Mouse (Mus musculus): ENCODE data around the gene Kif14. TPM values are rescaled to one million over a fixed set of nuclear protein-coding genes. Genes with fewer than 3 reads are reported as not detected.

Kif14 gene
- polyA plus RNA-seq, 1 experiment from 2014 or later, result 4.5 TPM

DNA sequence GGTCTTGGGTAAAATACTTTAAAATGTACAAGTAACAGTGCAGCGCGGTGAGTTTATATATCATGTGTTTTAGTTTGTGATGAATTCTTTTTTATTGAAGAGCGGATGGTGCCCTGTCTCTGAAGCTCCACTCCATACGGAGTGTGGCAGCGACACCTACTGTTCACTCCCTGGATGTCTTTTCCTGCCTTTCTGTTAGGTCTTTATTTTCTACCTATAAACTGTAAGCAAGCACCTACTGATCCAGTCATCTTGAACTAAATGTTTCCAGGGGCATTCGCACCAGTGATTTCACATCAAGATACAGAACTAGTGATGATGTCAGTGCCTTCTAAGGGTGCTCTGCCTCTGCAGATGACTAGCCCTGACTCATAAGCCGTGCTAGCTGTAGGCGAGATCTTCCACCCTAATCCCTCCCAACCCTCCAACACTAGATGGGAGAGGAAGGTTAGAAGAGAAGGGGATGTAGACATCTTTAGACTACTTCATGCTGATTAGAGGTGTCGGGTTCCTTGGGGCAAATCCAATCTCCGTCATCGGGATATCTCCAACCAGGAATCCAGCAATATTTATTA, 55.3 kb downstream of the Kif14 start:
- H3K4me2 ChIP-seq (ENCODE audit: low read length), result no peak overlapping the region
- no peak overlapping the region for H3K4me3 ChIP-seq (ENCODE audit: control insufficient read depth in 1 of 2, insufficient read depth in 1 of 2, low read depth in 1 of 2, low read length in 2 of 2)
- H3K9me3 ChIP-seq (ENCODE audit: control insufficient read depth, low read length), result no peaks in the 10 kb centered on the region
- H3K27ac ChIP-seq (replicated peaks in 1 of 2; ENCODE audit: control insufficient read depth in 1 of 2, insufficient read depth in 1 of 2, low read depth in 2 of 2, low read length in 2 of 2), result no peak overlapping the region
- no peaks in the 10 kb centered on the region for H3K27me3 ChIP-seq (ENCODE audit: control insufficient read depth, insufficient read depth, low read length)
- peaks cover 24% of the 10 kb centered on the region for H3K36me3 ChIP-seq (ENCODE audit: control insufficient read depth, insufficient read depth, low read length)
- 73% methylated on average over 11 of the region's 11 CpGs for WGBS
- H3K4me1 ChIP-seq (ENCODE audit: control insufficient read depth in 2 of 2, insufficient read depth in 2 of 2, low read length in 2 of 2), result peaks cover 3 to 15% of the 10 kb centered on the region in 2 experiments
- H3K9ac ChIP-seq (ENCODE audit: low read length), result no peak overlapping the region
- ATAC-seq (ENCODE audit: insufficient number of reproducible peaks, insufficient read depth, low FRiP score, low read depth), result no peak

GRCm38 (mm10) chr1:136524917-136525316, 58.8 kb downstream of the Kif14 start:
- H3K4me2 ChIP-seq (ENCODE audit: low read length), result no peak overlapping the region
- no peaks in the 10 kb centered on the region for H3K27me3 ChIP-seq (ENCODE audit: control insufficient read depth, insufficient read depth, low read length)
- no peak overlapping the region for H3K4me3 ChIP-seq (ENCODE audit: control insufficient read depth in 1 of 2, insufficient read depth in 1 of 2, low read depth in 1 of 2, low read length in 2 of 2)
- no peak for ATAC-seq (ENCODE audit: insufficient number of reproducible peaks, insufficient read depth, low FRiP score, low read depth)
- H3K9ac ChIP-seq (ENCODE audit: low read length), result no peak overlapping the region
- H3K36me3 ChIP-seq (ENCODE audit: control insufficient read depth, insufficient read depth, low read length), result peaks cover 44% of the 10 kb centered on the region
- H3K4me1 ChIP-seq (ENCODE audit: control insufficient read depth in 2 of 2, insufficient read depth in 2 of 2, low read length in 2 of 2), result no peaks in the 10 kb centered on the region
- WGBS, result 36% methylated on average over 2 of the region's 2 CpGs
- H3K9me3 ChIP-seq (ENCODE audit: control insufficient read depth, low read length), result no peaks in the 10 kb centered on the region
- no peak overlapping the region for H3K27ac ChIP-seq (replicated peaks in 1 of 2; ENCODE audit: control insufficient read depth in 1 of 2, insufficient read depth in 1 of 2, low read depth in 2 of 2, low read length in 2 of 2)

DNA sequence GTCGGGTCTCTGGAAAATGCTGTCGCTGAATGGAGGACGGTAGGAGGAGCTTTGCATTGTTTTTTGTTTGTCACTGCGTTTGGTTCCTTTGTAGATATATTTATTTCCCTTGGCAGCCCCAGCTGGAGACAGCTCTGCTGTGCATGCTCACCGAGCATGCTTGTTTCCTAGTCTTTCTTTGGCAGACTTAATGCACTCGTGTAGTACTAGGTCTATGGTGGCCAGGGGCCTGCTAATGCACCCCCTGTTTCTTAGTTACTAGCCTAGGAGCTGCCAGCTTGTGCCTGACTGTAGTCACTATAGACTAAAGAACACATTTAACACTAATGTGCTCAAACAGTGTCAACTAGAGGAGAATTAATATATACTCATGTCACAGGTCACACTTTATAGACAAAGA, 59.7 kb downstream of the Kif14 start:
- Histone ChIP-seq H3K27me3 (ENCODE audit: control insufficient read depth, insufficient read depth, low read length) (no peaks in the 10 kb centered on the region), H3K4me2 (ENCODE audit: low read length) (no peak overlapping the region), H3K9me3 (ENCODE audit: control insufficient read depth, low read length) (no peaks in the 10 kb centered on the region), H3K27ac (replicated peaks in 1 of 2; ENCODE audit: control insufficient read depth in 1 of 2, insufficient read depth in 1 of 2, low read depth in 2 of 2, low read length in 2 of 2) (no peak overlapping the region), H3K4me1 (ENCODE audit: control insufficient read depth in 2 of 2, insufficient read depth in 2 of 2, low read length in 2 of 2) (no peaks in the 10 kb centered on the region), H3K4me3 (ENCODE audit: control insufficient read depth in 1 of 2, insufficient read depth in 1 of 2, low read depth in 1 of 2, low read length in 2 of 2) (no peak overlapping the region), H3K9ac (ENCODE audit: low read length) (no peak overlapping the region), H3K36me3 (ENCODE audit: control insufficient read depth, insufficient read depth, low read length) (peaks cover 48% of the 10 kb centered on the region)
- WGBS, result 87% methylated on average over 6 of the region's 6 CpGs
- ATAC-seq (ENCODE audit: insufficient number of reproducible peaks, insufficient read depth, low FRiP score, low read depth), result no peak

- ATAC-seq (ENCODE audit: insufficient number of reproducible peaks, insufficient read depth, low FRiP score, low read depth), result no peak
- no peak overlapping the region for H3K27ac ChIP-seq (replicated peaks in 1 of 2; ENCODE audit: control insufficient read depth in 1 of 2, insufficient read depth in 1 of 2, low read depth in 2 of 2, low read length in 2 of 2)
- no peak overlapping the region for H3K4me3 ChIP-seq (ENCODE audit: control insufficient read depth in 1 of 2, insufficient read depth in 1 of 2, low read depth in 1 of 2, low read length in 2 of 2)
- H3K9ac ChIP-seq (ENCODE audit: low read length), result no peak overlapping the region
- peaks cover 48% of the 10 kb centered on the region for H3K36me3 ChIP-seq (ENCODE audit: control insufficient read depth, insufficient read depth, low read length)
- 81% methylated on average over 16 of the region's 16 CpGs for WGBS
- no peaks in the 10 kb centered on the region for H3K27me3 ChIP-seq (ENCODE audit: control insufficient read depth, insufficient read depth, low read length)
- no peaks in the 10 kb centered on the region for H3K4me1 ChIP-seq (ENCODE audit: control insufficient read depth in 2 of 2, insufficient read depth in 2 of 2, low read length in 2 of 2)
- H3K4me2 ChIP-seq (ENCODE audit: low read length), result no peak overlapping the region
- no peaks in the 10 kb centered on the region for H3K9me3 ChIP-seq (ENCODE audit: control insufficient read depth, low read length)
Observed at GRCm38 (mm10) chr1:136527163-136527562, 61.0 kb downstream of the Kif14 start.

DNA sequence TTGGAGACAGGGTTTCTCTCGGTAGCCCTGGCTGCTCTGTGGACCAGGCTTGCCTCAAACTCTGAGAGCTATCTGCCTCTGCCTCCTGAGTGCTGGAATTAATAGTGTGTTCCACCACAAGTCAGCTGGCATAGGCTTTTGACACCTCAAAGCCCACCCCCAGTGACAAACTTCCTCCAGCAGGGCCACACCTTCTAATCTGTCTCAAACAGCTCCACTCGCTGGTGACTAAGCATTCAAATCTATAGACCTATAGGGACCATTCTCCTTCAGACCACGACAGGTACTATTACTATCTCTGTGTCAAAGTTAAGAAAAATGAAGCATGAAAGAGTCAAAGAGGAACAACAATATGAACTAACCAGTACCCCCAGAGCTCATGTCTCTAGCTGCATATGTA, 66.4 kb downstream of the Kif14 start:
- no peak overlapping the region for H3K9ac ChIP-seq (ENCODE audit: low read length)
- H3K27me3 ChIP-seq (ENCODE audit: control insufficient read depth, insufficient read depth, low read length), result no peaks in the 10 kb centered on the region
- H3K4me2 ChIP-seq (ENCODE audit: low read length), result no peak overlapping the region
- WGBS, result 81% methylated on average over 3 of the region's 3 CpGs
- H3K4me1 ChIP-seq (ENCODE audit: control insufficient read depth in 2 of 2, insufficient read depth in 2 of 2, low read length in 2 of 2), result no peaks in the 10 kb centered on the region
- H3K36me3 ChIP-seq (ENCODE audit: control insufficient read depth, insufficient read depth, low read length), result peaks cover 18% of the 10 kb centered on the region
- H3K9me3 ChIP-seq (ENCODE audit: control insufficient read depth, low read length), result peaks cover 3% of the 10 kb centered on the region; the same call in 1 of the 2 replicates
- no peak overlapping the region for H3K4me3 ChIP-seq (ENCODE audit: control insufficient read depth in 1 of 2, insufficient read depth in 1 of 2, low read depth in 1 of 2, low read length in 2 of 2)
- no peak overlapping the region for H3K27ac ChIP-seq (replicated peaks in 1 of 2; ENCODE audit: control insufficient read depth in 1 of 2, insufficient read depth in 1 of 2, low read depth in 2 of 2, low read length in 2 of 2)
- no peak for ATAC-seq (ENCODE audit: insufficient number of reproducible peaks, insufficient read depth, low FRiP score, low read depth)

- no peak for ATAC-seq (ENCODE audit: insufficient number of reproducible peaks, insufficient read depth, low FRiP score, low read depth)
- Histone ChIP-seq H3K4me2 (ENCODE audit: low read length) (no peak overlapping the region), H3K9ac (ENCODE audit: low read length) (no peak overlapping the region), H3K4me1 (ENCODE audit: control insufficient read depth in 2 of 2, insufficient read depth in 2 of 2, low read length in 2 of 2) (peaks cover 5 to 6% of the 10 kb centered on the region in 2 experiments; a peak in 2 of 4 replicates), H3K27ac (replicated peaks in 1 of 2; ENCODE audit: control insufficient read depth in 1 of 2, insufficient read depth in 1 of 2, low read depth in 2 of 2, low read length in 2 of 2) (no peak overlapping the region), H3K27me3 (ENCODE audit: control insufficient read depth, insufficient read depth, low read length) (no peaks in the 10 kb centered on the region), H3K9me3 (ENCODE audit: control insufficient read depth, low read length) (peaks cover 3% of the 10 kb centered on the region; the same call in 1 of the 2 replicates), H3K36me3 (ENCODE audit: control insufficient read depth, insufficient read depth, low read length) (no peaks in the 10 kb centered on the region), H3K4me3 (ENCODE audit: control insufficient read depth in 1 of 2, insufficient read depth in 1 of 2, low read depth in 1 of 2, low read length in 2 of 2) (no peak overlapping the region)
- WGBS, result 87% methylated on average over 6 of the region's 6 CpGs
Observed at GRCm38 (mm10) chr1:136536947-136537346, 70.8 kb downstream of the Kif14 start.

GRCm38 (mm10) chr1:136538247-136538646, 72.1 kb downstream of the Kif14 start:
- H3K36me3 ChIP-seq (ENCODE audit: control insufficient read depth, insufficient read depth, low read length), result no peaks in the 10 kb centered on the region
- no peak overlapping the region for H3K4me2 ChIP-seq (ENCODE audit: low read length)
- H3K27me3 ChIP-seq (ENCODE audit: control insufficient read depth, insufficient read depth, low read length), result no peaks in the 10 kb centered on the region
- H3K9me3 ChIP-seq (ENCODE audit: control insufficient read depth, low read length), result peaks cover 3% of the 10 kb centered on the region; the same call in 1 of the 2 replicates
- peaks cover 5 to 6% of the 10 kb centered on the region in 2 experiments; a peak in 2 of 4 replicates for H3K4me1 ChIP-seq (ENCODE audit: control insufficient read depth in 2 of 2, insufficient read depth in 2 of 2, low read length in 2 of 2)
- 84% methylated on average over 4 of the region's 4 CpGs for WGBS
- no peak for ATAC-seq (ENCODE audit: insufficient number of reproducible peaks, insufficient read depth, low FRiP score, low read depth)
- H3K4me3 ChIP-seq (ENCODE audit: control insufficient read depth in 1 of 2, insufficient read depth in 1 of 2, low read depth in 1 of 2, low read length in 2 of 2), result no peak overlapping the region
- no peak overlapping the region for H3K27ac ChIP-seq (replicated peaks in 1 of 2; ENCODE audit: control insufficient read depth in 1 of 2, insufficient read depth in 1 of 2, low read depth in 2 of 2, low read length in 2 of 2)
- H3K9ac ChIP-seq (ENCODE audit: low read length), result no peak overlapping the region

- Histone ChIP-seq H3K27me3 (ENCODE audit: control insufficient read depth, insufficient read depth, low read length) (no peaks in the 10 kb centered on the region), H3K36me3 (ENCODE audit: control insufficient read depth, insufficient read depth, low read length) (no peaks in the 10 kb centered on the region), H3K4me1 (ENCODE audit: control insufficient read depth in 2 of 2, insufficient read depth in 2 of 2, low read length in 2 of 2) (peaks cover 5 to 6% of the 10 kb centered on the region in 2 experiments; a peak in 2 of 4 replicates), H3K9me3 (ENCODE audit: control insufficient read depth, low read length) (peaks cover 3% of the 10 kb centered on the region; the same call in 1 of the 2 replicates), H3K9ac (ENCODE audit: low read length) (no peak overlapping the region), H3K4me3 (ENCODE audit: control insufficient read depth in 1 of 2, insufficient read depth in 1 of 2, low read depth in 1 of 2, low read length in 2 of 2) (no peak overlapping the region), H3K27ac (replicated peaks in 1 of 2; ENCODE audit: control insufficient read depth in 1 of 2, insufficient read depth in 1 of 2, low read depth in 2 of 2, low read length in 2 of 2) (peak overlapping the region in 1 of 2 experiments; percentile 44; a peak in 1 of 4 replicates), H3K4me2 (ENCODE audit: low read length) (peak overlapping the region; percentile 39)
- 22% methylated on average over 9 of the region's 9 CpGs for WGBS
- ATAC-seq (ENCODE audit: insufficient number of reproducible peaks, insufficient read depth, low FRiP score, low read depth), result no peak
Observed at GRCm38 (mm10) chr1:136540407-136540895, 74.3 kb downstream of the Kif14 start.
